Mouse (Mus musculus): ENCODE measurements at regions not wholly inside any gene's neighbourhood (a gene's known extent, or its start where the extent isn't known, plus 50 kb on each side); places are given as distances from the start of the nearest gene placed in this dataset.

DNA sequence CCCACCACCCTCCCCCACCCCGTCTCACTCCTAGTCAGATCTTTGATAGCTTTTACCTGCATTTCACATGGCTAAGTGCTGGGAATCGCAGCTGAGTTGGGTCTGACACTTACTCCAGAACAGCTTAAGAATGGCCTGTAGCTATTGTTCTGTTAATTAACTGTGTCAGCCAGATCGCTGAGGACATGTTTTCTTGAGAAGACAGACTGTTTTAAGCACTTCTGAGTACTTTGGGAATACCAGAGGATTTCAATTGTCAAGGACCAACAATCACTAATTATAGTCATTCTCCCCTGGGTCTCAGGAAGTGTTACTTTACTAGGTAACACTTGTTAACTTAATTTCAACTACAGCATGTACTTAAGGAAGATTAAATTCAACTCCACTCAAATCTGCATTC, 112.8 kb upstream of the Rgma start:
- TF ChIP-seq CTCF (IDR thresholded peaks at IDR 0.05; ENCODE audit: low read depth, low read length) (no peak), POLR2A (IDR thresholded peaks at IDR 0.05; ENCODE audit: borderline replicate concordance, low read depth, low read length) (no peak)
